Mouse (Mus musculus) ES-Bruce4 (cell line): Measurements from ENCODE around the gene Plin5.

ENCODE experiments used
- CTCF ChIP-seq: IDR thresholded peaks from one replicate; pipeline ENCODE4 v1.8.1; 2011; ENCODE audit warnings: low read depth, low read length
- EP300 ChIP-seq: IDR thresholded peaks from 2 replicates; pipeline ENCODE4 v1.6.1; 2011; ENCODE audit warnings: low read depth, low read length; ENCODE audit not compliant: insufficient read depth

GRCm38 (mm10) chr17:56131136-56131535 lies 13.7 kb upstream of the Plin5 start:
- no peak for TF ChIP-seq CTCF
- TF ChIP-seq EP300: 0 out of 2 replicates have a peak, but pooled peaks have one; percentile 16
